Mouse (Mus musculus) G1E (cell line): ENCODE measurements around the gene Kif23.

Source experiments
- CTCF ChIP-seq: IDR thresholded peaks from 2 replicates; pipeline ENCODE4 v1.5.1; 2012; ENCODE audit warnings: low read depth, low read length, inconsistent platforms, mixed read lengths
- POLR2AphosphoS5 ChIP-seq: IDR thresholded peaks from 2 replicates; pipeline ENCODE4 v1.6.1; 2012; ENCODE audit warnings: low read depth, low read length, inconsistent platforms; ENCODE audit not compliant: insufficient replicate concordance

DNA sequence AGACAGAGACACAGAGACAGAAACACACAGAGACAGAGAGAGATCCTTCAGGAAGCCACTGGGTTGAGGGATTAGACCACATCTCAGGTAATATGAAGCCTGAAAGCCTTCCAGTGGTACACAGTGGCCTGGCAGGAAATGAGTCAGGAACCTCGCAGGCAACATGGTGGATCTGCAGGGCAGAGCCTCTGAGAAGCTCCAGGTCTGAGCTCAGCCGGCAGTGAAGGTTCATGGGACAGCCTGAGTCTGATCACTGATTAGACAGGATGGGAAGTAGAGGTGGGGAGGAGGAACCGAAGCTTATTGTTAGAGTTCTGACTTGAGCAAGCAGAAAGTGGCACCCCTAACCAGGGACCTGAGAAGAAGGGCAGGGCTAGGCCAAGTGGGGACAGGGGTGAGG is 24.5 kb upstream of the Kif23 start:
- TF ChIP-seq CTCF (no peak), POLR2AphosphoS5 (no peak)
